Mouse (Mus musculus): ENCODE data around the gene Gadl1. TPM values are rescaled to one million over a fixed set of nuclear protein-coding genes. Genes with fewer than 3 reads are reported as not detected.

Gadl1 gene
- polyA plus RNA-seq (2015; fragmentation: Nextera tagmentation; extraction: Ambion mirVana) = 0.51 and 0.60 TPM in 2 replicates

DNA sequence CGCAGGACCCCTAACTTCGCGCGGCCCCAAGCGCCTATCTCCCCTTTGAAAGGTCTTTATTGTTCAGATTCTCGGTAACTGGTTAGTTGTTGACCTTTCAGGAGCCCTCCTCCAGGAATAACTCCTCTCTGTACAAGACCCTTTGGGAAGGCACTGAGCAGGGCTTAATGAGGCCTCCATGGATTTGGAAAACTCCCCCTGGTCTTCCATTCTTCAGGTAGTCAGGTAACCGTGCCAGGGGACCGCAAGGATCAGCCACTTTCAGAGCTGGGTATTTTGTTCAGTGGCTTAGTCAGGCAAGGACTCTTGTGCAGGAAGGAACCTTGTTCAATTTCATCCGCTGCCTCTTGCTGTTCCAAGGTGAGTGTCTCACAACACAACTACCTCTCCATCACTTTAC lies at the start of gene Gadl1:
Gadl1 (plus strand) TSS at position 301 of the 400 bp plus-strand sequence.
- 64% methylated on average over 9 of the region's 9 CpGs for WGBS
- no peak for ATAC-seq (ENCODE audit: borderline replicate concordance, extremely low read depth, low FRiP score, low TSS enrichment)
- no peak within 1 kb of the TSS for H3K9ac ChIP-seq
- no peaks in the 10 kb centered on the region for H3K9me3 ChIP-seq
- H3K27ac ChIP-seq = no peak within 1 kb of the TSS
- peak within 1 kb of the TSS; percentile 35 for H3K4me2 ChIP-seq
- no peaks in the 10 kb centered on the region for H3K27me3 ChIP-seq
- no peaks in the 10 kb centered on the region for H3K36me3 ChIP-seq
- no peak within 1 kb of the TSS for H3K4me3 ChIP-seq
- H3K4me1 ChIP-seq = no peaks in the 10 kb centered on the region

- no peak overlapping the region for H3K4me3 ChIP-seq
- no peak overlapping the region for H3K27ac ChIP-seq
- 62% methylated on average over 5 of the region's 5 CpGs for WGBS
- no peak overlapping the region for H3K4me2 ChIP-seq
- no peak overlapping the region for H3K9ac ChIP-seq
- no peaks in the 10 kb centered on the region for H3K27me3 ChIP-seq
- peaks cover 4% of the 10 kb centered on the region; the same call in 1 of the 2 replicates for H3K4me1 ChIP-seq
- ATAC-seq (ENCODE audit: borderline replicate concordance, extremely low read depth, low FRiP score, low TSS enrichment) = no peak
- no peaks in the 10 kb centered on the region for H3K36me3 ChIP-seq
- no peaks in the 10 kb centered on the region for H3K9me3 ChIP-seq
These were observed 46.5 kb upstream of the Gadl1 start for GRCm38 (mm10) chr9:115862802-115863201.

DNA sequence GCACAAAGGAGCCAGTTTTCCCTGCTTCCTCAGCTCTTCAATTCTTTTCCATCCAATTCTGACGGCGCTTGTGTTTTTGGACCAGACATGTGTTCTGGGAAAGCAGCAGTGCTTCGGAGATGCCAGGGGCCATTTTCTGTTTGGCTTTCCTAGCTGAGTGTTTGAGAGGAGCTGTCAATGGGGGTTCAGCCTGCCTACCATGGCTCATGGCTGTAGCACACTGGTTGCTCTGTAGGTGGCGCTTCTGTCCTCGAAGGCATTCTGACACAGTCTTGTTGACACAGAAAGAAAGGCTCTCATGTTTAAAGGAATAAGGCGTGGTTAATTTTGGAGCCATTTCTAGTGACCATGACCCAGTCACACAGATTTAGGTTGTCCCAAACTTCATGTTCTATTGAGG lies 45.9 kb upstream of the Gadl1 start:
- no peak for ATAC-seq (ENCODE audit: borderline replicate concordance, extremely low read depth, low FRiP score, low TSS enrichment)
- H3K4me1 ChIP-seq = peaks cover 4% of the 10 kb centered on the region; the same call in 1 of the 2 replicates
- H3K4me2 ChIP-seq = no peak overlapping the region
- 66% methylated on average over 6 of the region's 6 CpGs for WGBS
- no peak overlapping the region for H3K9ac ChIP-seq
- H3K9me3 ChIP-seq = no peaks in the 10 kb centered on the region
- no peak overlapping the region for H3K4me3 ChIP-seq
- H3K27me3 ChIP-seq = no peaks in the 10 kb centered on the region
- H3K36me3 ChIP-seq = no peaks in the 10 kb centered on the region
- H3K27ac ChIP-seq = no peak overlapping the region

DNA sequence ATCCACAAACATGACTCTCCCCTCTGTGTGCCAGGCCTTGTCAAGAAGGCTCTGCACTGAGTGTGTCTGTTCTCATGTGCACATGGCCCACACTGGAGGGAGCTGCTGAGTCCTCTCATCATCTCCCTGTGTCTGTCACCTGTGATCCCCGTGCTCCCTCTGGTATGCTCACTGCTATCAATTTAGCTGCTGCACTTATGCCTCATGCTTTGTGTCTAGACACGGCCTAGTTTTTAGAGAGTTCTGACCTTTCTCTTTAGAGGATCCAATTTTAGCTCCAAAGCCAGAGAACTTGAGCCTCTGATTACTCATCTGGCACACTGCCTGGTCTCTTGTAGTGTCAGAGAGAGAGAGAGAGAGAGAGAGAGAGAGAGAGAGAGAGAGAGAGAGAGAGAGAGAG lies 42.0 kb upstream of the Gadl1 start:
- Histone ChIP-seq H3K4me3 (no peak overlapping the region), H3K27me3 (no peaks in the 10 kb centered on the region), H3K9ac (no peak overlapping the region), H3K9me3 (no peaks in the 10 kb centered on the region), H3K4me2 (no peak overlapping the region), H3K4me1 (peaks cover 4% of the 10 kb centered on the region; the same call in 1 of the 2 replicates), H3K36me3 (no peaks in the 10 kb centered on the region), H3K27ac (no peak overlapping the region)
- ATAC-seq (ENCODE audit: borderline replicate concordance, extremely low read depth, low FRiP score, low TSS enrichment) = no peak
- WGBS = 30% methylated on average over 2 of the region's 2 CpGs

- no peak overlapping the region for H3K9ac ChIP-seq
- ATAC-seq (ENCODE audit: borderline replicate concordance, extremely low read depth, low FRiP score, low TSS enrichment) = no peak
- no peaks in the 10 kb centered on the region for H3K9me3 ChIP-seq
- 87% methylated on average over 13 of the region's 13 CpGs for WGBS
- H3K4me1 ChIP-seq = peaks cover 4% of the 10 kb centered on the region; the same call in 1 of the 2 replicates
- H3K36me3 ChIP-seq = no peaks in the 10 kb centered on the region
- H3K4me2 ChIP-seq = no peak overlapping the region
- no peaks in the 10 kb centered on the region for H3K27me3 ChIP-seq
- H3K27ac ChIP-seq = no peak overlapping the region
- no peak overlapping the region for H3K4me3 ChIP-seq
These were observed 39.1 kb upstream of the Gadl1 start for GRCm38 (mm10) chr9:115870168-115870567.

DNA sequence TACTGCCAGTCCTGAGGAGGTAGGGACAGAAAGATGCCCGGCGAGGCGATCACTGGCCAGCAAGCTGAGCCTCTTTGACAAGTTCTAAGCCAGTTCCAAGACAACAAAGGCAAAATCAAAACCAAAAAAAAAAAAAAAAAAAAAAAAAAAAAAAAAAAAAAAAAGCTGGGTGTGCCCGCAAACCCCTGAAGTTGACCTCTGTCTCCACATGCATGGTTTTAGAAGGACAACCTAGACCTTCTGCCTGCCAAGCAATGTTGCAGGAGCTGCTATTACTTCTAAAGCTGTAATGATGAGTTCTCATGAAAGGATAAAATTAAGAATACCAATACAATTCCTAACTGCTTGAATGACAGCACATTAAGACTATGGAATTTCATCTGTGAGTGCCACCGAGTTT lies 38.6 kb upstream of the Gadl1 start:
- H3K36me3 ChIP-seq = no peaks in the 10 kb centered on the region
- no peak overlapping the region for H3K9ac ChIP-seq
- WGBS = 83% methylated on average over 5 of the region's 5 CpGs
- no peak overlapping the region for H3K4me2 ChIP-seq
- peaks cover 4% of the 10 kb centered on the region; the same call in 1 of the 2 replicates for H3K4me1 ChIP-seq
- H3K27me3 ChIP-seq = no peaks in the 10 kb centered on the region
- H3K9me3 ChIP-seq = no peaks in the 10 kb centered on the region
- H3K27ac ChIP-seq = no peak overlapping the region
- ATAC-seq (ENCODE audit: borderline replicate concordance, extremely low read depth, low FRiP score, low TSS enrichment) = no peak
- H3K4me3 ChIP-seq = no peak overlapping the region

DNA sequence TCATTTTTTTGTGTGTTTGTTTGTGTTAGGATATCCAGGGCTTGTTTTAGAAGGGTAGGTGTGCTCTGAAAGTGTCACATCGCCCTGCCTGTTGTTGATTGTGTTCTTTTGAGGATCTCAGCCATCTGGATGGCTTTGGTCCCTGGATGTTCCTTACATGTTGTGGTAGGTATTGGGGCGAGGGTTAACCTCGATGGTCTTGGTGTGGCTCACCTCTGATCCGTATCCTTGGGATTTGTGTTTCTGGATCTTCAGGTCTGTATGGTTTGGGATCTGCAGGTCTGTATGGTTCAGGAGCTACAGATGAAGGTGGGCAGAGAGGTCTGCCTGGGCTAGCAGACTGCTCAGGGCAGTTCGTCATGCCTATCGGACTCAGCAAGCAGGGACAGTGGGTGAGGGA lies 28.8 kb upstream of the Gadl1 start:
- Histone ChIP-seq H3K27ac (no peak overlapping the region), H3K9me3 (no peaks in the 10 kb centered on the region), H3K4me1 (no peaks in the 10 kb centered on the region), H3K4me2 (no peak overlapping the region), H3K9ac (no peak overlapping the region), H3K36me3 (no peaks in the 10 kb centered on the region), H3K27me3 (no peaks in the 10 kb centered on the region), H3K4me3 (no peak overlapping the region)
- ATAC-seq (ENCODE audit: borderline replicate concordance, extremely low read depth, low FRiP score, low TSS enrichment) = no peak
- WGBS = 87% methylated on average over 6 of the region's 6 CpGs

GRCm38 (mm10) chr9:115881137-115881536 lies 28.1 kb upstream of the Gadl1 start:
- no peak for ATAC-seq (ENCODE audit: borderline replicate concordance, extremely low read depth, low FRiP score, low TSS enrichment)
- H3K4me3 ChIP-seq = no peak overlapping the region
- H3K4me1 ChIP-seq = no peaks in the 10 kb centered on the region
- 80% methylated on average over 3 of the region's 3 CpGs for WGBS
- no peaks in the 10 kb centered on the region for H3K27me3 ChIP-seq
- no peak overlapping the region for H3K4me2 ChIP-seq
- H3K27ac ChIP-seq = no peak overlapping the region
- no peak overlapping the region for H3K9ac ChIP-seq
- no peaks in the 10 kb centered on the region for H3K36me3 ChIP-seq
- no peaks in the 10 kb centered on the region for H3K9me3 ChIP-seq

GRCm38 (mm10) chr9:115882627-115883200 lies 26.5 kb upstream of the Gadl1 start:
- WGBS = 62% methylated on average over 5 of the region's 5 CpGs
- no peak overlapping the region for H3K27ac ChIP-seq
- no peaks in the 10 kb centered on the region for H3K36me3 ChIP-seq
- no peak overlapping the region for H3K4me2 ChIP-seq
- H3K27me3 ChIP-seq = no peaks in the 10 kb centered on the region
- no peak overlapping the region for H3K9ac ChIP-seq
- H3K9me3 ChIP-seq = no peaks in the 10 kb centered on the region
- no peak for ATAC-seq (ENCODE audit: borderline replicate concordance, extremely low read depth, low FRiP score, low TSS enrichment)
- no peaks in the 10 kb centered on the region for H3K4me1 ChIP-seq
- no peak overlapping the region for H3K4me3 ChIP-seq

DNA sequence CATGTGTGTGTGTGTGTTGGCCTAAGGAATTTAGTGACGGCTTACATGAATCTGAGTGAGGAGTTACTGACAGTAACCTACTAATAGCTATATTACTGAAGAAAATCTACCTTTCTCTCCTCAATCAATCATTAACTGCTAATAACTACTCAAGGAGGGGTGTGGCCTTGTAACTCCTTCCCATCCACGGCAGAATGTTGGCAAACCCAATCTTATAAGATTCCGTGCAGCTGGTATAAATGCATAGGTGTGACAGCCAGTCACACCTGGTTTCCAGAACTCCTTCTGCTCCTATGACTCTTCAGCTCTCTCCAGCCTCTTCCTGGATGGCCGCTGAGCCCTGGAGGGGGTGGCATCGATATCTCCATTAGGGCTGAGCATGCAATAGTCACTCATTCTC lies 25.8 kb upstream of the Gadl1 start:
- H3K4me3 ChIP-seq = no peak overlapping the region
- 72% methylated on average over 5 of the region's 5 CpGs for WGBS
- H3K27ac ChIP-seq = no peak overlapping the region
- no peaks in the 10 kb centered on the region for H3K4me1 ChIP-seq
- no peak overlapping the region for H3K4me2 ChIP-seq
- H3K9me3 ChIP-seq = no peaks in the 10 kb centered on the region
- ATAC-seq (ENCODE audit: borderline replicate concordance, extremely low read depth, low FRiP score, low TSS enrichment) = no peak
- H3K27me3 ChIP-seq = no peaks in the 10 kb centered on the region
- no peak overlapping the region for H3K9ac ChIP-seq
- no peaks in the 10 kb centered on the region for H3K36me3 ChIP-seq

GRCm38 (mm10) chr9:115887571-115887970 lies 21.7 kb upstream of the Gadl1 start:
- H3K4me3 ChIP-seq = no peak overlapping the region
- H3K4me1 ChIP-seq = no peaks in the 10 kb centered on the region
- H3K4me2 ChIP-seq = no peak overlapping the region
- no peaks in the 10 kb centered on the region for H3K9me3 ChIP-seq
- H3K9ac ChIP-seq = no peak overlapping the region
- 62% methylated on average over 5 of the region's 5 CpGs for WGBS
- H3K27me3 ChIP-seq = no peaks in the 10 kb centered on the region
- H3K27ac ChIP-seq = no peak overlapping the region
- no peak for ATAC-seq (ENCODE audit: borderline replicate concordance, extremely low read depth, low FRiP score, low TSS enrichment)
- H3K36me3 ChIP-seq = no peaks in the 10 kb centered on the region

DNA sequence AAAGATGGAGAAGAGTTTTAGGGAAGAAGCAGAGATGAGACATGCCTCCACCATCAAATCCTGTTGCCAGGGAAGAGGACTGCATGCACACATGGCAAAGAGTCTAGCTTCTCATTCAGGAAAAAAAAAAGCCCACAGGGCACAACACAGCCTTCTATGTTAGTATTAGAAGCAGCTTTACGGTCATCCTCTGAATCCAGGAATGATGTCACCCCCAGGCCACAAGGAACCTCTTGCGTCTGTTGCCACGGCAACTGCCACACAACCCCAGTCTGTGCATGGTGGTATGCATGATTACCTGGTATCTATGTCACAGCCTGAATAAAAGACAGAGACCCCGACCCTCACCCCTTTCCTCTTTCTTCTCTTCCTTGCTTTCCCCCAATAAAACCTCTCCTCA lies 16.1 kb upstream of the Gadl1 start:
- no peak overlapping the region for H3K4me3 ChIP-seq
- no peak overlapping the region for H3K9ac ChIP-seq
- no peaks in the 10 kb centered on the region for H3K27me3 ChIP-seq
- H3K4me1 ChIP-seq = no peaks in the 10 kb centered on the region
- H3K27ac ChIP-seq = no peak overlapping the region
- H3K36me3 ChIP-seq = no peaks in the 10 kb centered on the region
- ATAC-seq (ENCODE audit: borderline replicate concordance, extremely low read depth, low FRiP score, low TSS enrichment) = no peak
- H3K9me3 ChIP-seq = no peaks in the 10 kb centered on the region
- H3K4me2 ChIP-seq = no peak overlapping the region
- WGBS = 58% methylated on average over 4 of the region's 4 CpGs

DNA sequence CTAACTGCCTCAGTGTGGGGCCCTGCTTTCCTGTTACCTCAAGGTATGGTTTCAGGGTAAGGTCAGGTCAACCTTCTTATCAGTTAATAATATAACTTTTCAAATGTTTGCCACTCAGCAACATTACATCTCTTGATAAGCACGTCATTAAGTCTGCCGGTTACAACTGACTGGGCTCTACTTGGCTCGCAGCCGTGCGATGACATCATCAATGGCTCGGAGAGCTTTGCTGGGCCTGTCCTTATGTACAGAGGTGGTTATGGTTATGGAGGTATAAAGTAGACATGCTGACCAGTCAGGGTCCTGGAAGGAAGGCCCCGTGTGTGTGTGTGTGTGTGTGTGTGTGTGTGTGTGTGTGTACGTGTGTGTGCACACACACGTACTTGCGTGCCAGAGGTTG lies 15.3 kb upstream of the Gadl1 start:
- H3K4me3 ChIP-seq = no peak overlapping the region
- no peaks in the 10 kb centered on the region for H3K36me3 ChIP-seq
- no peak for ATAC-seq (ENCODE audit: borderline replicate concordance, extremely low read depth, low FRiP score, low TSS enrichment)
- H3K4me1 ChIP-seq = no peaks in the 10 kb centered on the region
- no peak overlapping the region for H3K9ac ChIP-seq
- no peaks in the 10 kb centered on the region for H3K9me3 ChIP-seq
- H3K27ac ChIP-seq = no peak overlapping the region
- WGBS = 66% methylated on average over 10 of the region's 10 CpGs
- no peak overlapping the region for H3K4me2 ChIP-seq
- no peaks in the 10 kb centered on the region for H3K27me3 ChIP-seq
